Mouse (Mus musculus): ENCODE results near the gene Kif1b. TPM values are rescaled to one million over a fixed set of nuclear protein-coding genes. Genes with fewer than 3 reads are reported as not detected.

The Kif1b gene
- 160 and 164 TPM in 2 replicates for polyA plus RNA-seq (2015; fragmentation: Nextera tagmentation; extraction: Ambion mirVana)

- H3K27me3 ChIP-seq: no peaks in the 10 kb centered on the region
- H3K4me2 ChIP-seq (replicated peaks): peak within 1 kb of the TSS; percentile 89
- H3K4me3 ChIP-seq (replicated peaks): peak within 1 kb of the TSS; percentile 98
- H3K27ac ChIP-seq: peak within 1 kb of the TSS; percentile 99
- no peaks in the 10 kb centered on the region for H3K9me3 ChIP-seq
- under 1% methylated on average over 79 of the region's 79 CpGs for WGBS
- H3K9ac ChIP-seq (replicated peaks): peak within 1 kb of the TSS; percentile 99
- H3K36me3 ChIP-seq: no peaks in the 10 kb centered on the region
- ATAC-seq: peak; percentile 96
- peaks cover 43% of the 10 kb centered on the region for H3K4me1 ChIP-seq (replicated peaks)
Observed at GRCm38 (mm10) chr4:149307596-149308490, at the start of gene Kif1b. Gene Kif1b, minus strand, starts transcription at chr4:149307693.

- peaks cover 97% of the 10 kb centered on the region for H3K36me3 ChIP-seq
- H3K4me1 ChIP-seq (replicated peaks): no peaks in the 10 kb centered on the region
- H3K4me3 ChIP-seq (replicated peaks): no peak overlapping the region
- no peak overlapping the region for H3K4me2 ChIP-seq (replicated peaks)
- H3K27ac ChIP-seq: no peak overlapping the region
- WGBS: 98% methylated on average over 8 of the region's 8 CpGs
- H3K9ac ChIP-seq (replicated peaks): no peak overlapping the region
- no peaks in the 10 kb centered on the region for H3K27me3 ChIP-seq
- H3K9me3 ChIP-seq: no peaks in the 10 kb centered on the region
- no peak for ATAC-seq
Observed at GRCm38 (mm10) chr4:149354671-149355070, 47.2 kb upstream of the Kif1b start.

- no peak overlapping the region for H3K27ac ChIP-seq
- no peaks in the 10 kb centered on the region for H3K27me3 ChIP-seq
- WGBS: 92% methylated on average over 8 of the region's 8 CpGs
Observed at GRCm38 (mm10) chr4:149351596-149352150, 44.2 kb upstream of the Kif1b start.

GRCm38 (mm10) chr4:149348963-149349362 is 41.5 kb upstream of the Kif1b start:
- peaks cover 91% of the 10 kb centered on the region for H3K36me3 ChIP-seq
- H3K4me1 ChIP-seq (replicated peaks): no peaks in the 10 kb centered on the region
- 84% methylated on average over 5 of the region's 5 CpGs for WGBS

More at GRCm38 (mm10) chr4:149351596-149352150, 44.2 kb upstream of the Kif1b start:
- H3K36me3 ChIP-seq: peaks cover 90% of the 10 kb centered on the region
- no peaks in the 10 kb centered on the region for H3K4me1 ChIP-seq (replicated peaks)
- H3K4me2 ChIP-seq (replicated peaks): no peak overlapping the region
- no peaks in the 10 kb centered on the region for H3K9me3 ChIP-seq
- no peak for ATAC-seq
- no peak overlapping the region for H3K9ac ChIP-seq (replicated peaks)
- H3K4me3 ChIP-seq (replicated peaks): no peak overlapping the region

GRCm38 (mm10) chr4:149345873-149346272 is 38.4 kb upstream of the Kif1b start:
- ATAC-seq: no peak
- no peaks in the 10 kb centered on the region for H3K4me1 ChIP-seq (replicated peaks)

More at GRCm38 (mm10) chr4:149348963-149349362, 41.5 kb upstream of the Kif1b start:
- no peak overlapping the region for H3K9ac ChIP-seq (replicated peaks)
- H3K27ac ChIP-seq: no peak overlapping the region
- H3K4me3 ChIP-seq (replicated peaks): no peak overlapping the region
- no peak overlapping the region for H3K4me2 ChIP-seq (replicated peaks)
- H3K9me3 ChIP-seq: no peaks in the 10 kb centered on the region
- ATAC-seq: no peak
- H3K27me3 ChIP-seq: no peaks in the 10 kb centered on the region

GRCm38 (mm10) chr4:149344311-149344710 is 36.8 kb upstream of the Kif1b start:
- H3K9ac ChIP-seq (replicated peaks): no peak overlapping the region
- H3K36me3 ChIP-seq: peaks cover 92% of the 10 kb centered on the region
- no peaks in the 10 kb centered on the region for H3K9me3 ChIP-seq
- no peaks in the 10 kb centered on the region for H3K27me3 ChIP-seq
- H3K27ac ChIP-seq: no peak overlapping the region
- no peaks in the 10 kb centered on the region for H3K4me1 ChIP-seq (replicated peaks)
- no peak overlapping the region for H3K4me2 ChIP-seq (replicated peaks)
- ATAC-seq: no peak
- WGBS: 84% methylated on average over 8 of the region's 8 CpGs
- H3K4me3 ChIP-seq (replicated peaks): no peak overlapping the region

More at GRCm38 (mm10) chr4:149345873-149346272, 38.4 kb upstream of the Kif1b start:
- peaks cover 93% of the 10 kb centered on the region for H3K36me3 ChIP-seq
- no peak overlapping the region for H3K4me3 ChIP-seq (replicated peaks)
- H3K27me3 ChIP-seq: no peaks in the 10 kb centered on the region
- H3K4me2 ChIP-seq (replicated peaks): no peak overlapping the region
- no peaks in the 10 kb centered on the region for H3K9me3 ChIP-seq
- H3K27ac ChIP-seq: no peak overlapping the region
- H3K9ac ChIP-seq (replicated peaks): no peak overlapping the region
- 79% methylated on average over 5 of the region's 5 CpGs for WGBS

- Histone ChIP-seq H3K36me3 (peaks cover 97% of the 10 kb centered on the region), H3K4me2 (replicated peaks) (no peak overlapping the region), H3K9me3 (no peaks in the 10 kb centered on the region), H3K27ac (no peak overlapping the region), H3K4me3 (replicated peaks) (no peak overlapping the region), H3K27me3 (no peaks in the 10 kb centered on the region), H3K9ac (replicated peaks) (no peak overlapping the region), H3K4me1 (replicated peaks) (no peaks in the 10 kb centered on the region)
- no peak for ATAC-seq
- WGBS: 73% methylated on average over 2 of the region's 2 CpGs
Observed at GRCm38 (mm10) chr4:149340680-149341079, 33.2 kb upstream of the Kif1b start.

GRCm38 (mm10) chr4:149339426-149340214 is 32.1 kb upstream of the Kif1b start:
- Histone ChIP-seq H3K4me3 (replicated peaks) (no peak overlapping the region), H3K4me2 (replicated peaks) (no peak overlapping the region), H3K4me1 (replicated peaks) (no peaks in the 10 kb centered on the region), H3K27ac (no peak overlapping the region), H3K27me3 (no peaks in the 10 kb centered on the region), H3K9ac (replicated peaks) (no peak overlapping the region), H3K9me3 (no peaks in the 10 kb centered on the region), H3K36me3 (peaks cover 97% of the 10 kb centered on the region)
- no peak for ATAC-seq
- 69% methylated on average over 5 of the region's 5 CpGs for WGBS

GRCm38 (mm10) chr4:149338137-149338536 is 30.6 kb upstream of the Kif1b start:
- Histone ChIP-seq H3K27ac (no peak overlapping the region), H3K9me3 (no peaks in the 10 kb centered on the region), H3K4me3 (replicated peaks) (no peak overlapping the region), H3K4me1 (replicated peaks) (no peaks in the 10 kb centered on the region), H3K36me3 (peaks cover 96% of the 10 kb centered on the region), H3K4me2 (replicated peaks) (no peak overlapping the region), H3K9ac (replicated peaks) (no peak overlapping the region), H3K27me3 (no peaks in the 10 kb centered on the region)
- WGBS: 93% methylated on average over 2 of the region's 2 CpGs
- no peak for ATAC-seq

- no peak overlapping the region for H3K4me3 ChIP-seq (replicated peaks)
- no peak overlapping the region for H3K4me2 ChIP-seq (replicated peaks)
- ATAC-seq: no peak
- no peak overlapping the region for H3K27ac ChIP-seq
- H3K27me3 ChIP-seq: no peaks in the 10 kb centered on the region
- H3K9ac ChIP-seq (replicated peaks): no peak overlapping the region
- no peaks in the 10 kb centered on the region for H3K4me1 ChIP-seq (replicated peaks)
- peaks cover 96% of the 10 kb centered on the region for H3K36me3 ChIP-seq
- no peaks in the 10 kb centered on the region for H3K9me3 ChIP-seq
- WGBS: 94% methylated on average over 9 of the region's 9 CpGs
Observed at GRCm38 (mm10) chr4:149337353-149337752, 29.9 kb upstream of the Kif1b start.

- no peak overlapping the region for H3K27ac ChIP-seq
- H3K9ac ChIP-seq (replicated peaks): no peak overlapping the region
- peaks cover 96% of the 10 kb centered on the region for H3K36me3 ChIP-seq
- no peaks in the 10 kb centered on the region for H3K9me3 ChIP-seq
- no peak overlapping the region for H3K4me3 ChIP-seq (replicated peaks)
- WGBS: 88% methylated on average over 7 of the region's 7 CpGs
- no peak overlapping the region for H3K4me2 ChIP-seq (replicated peaks)
- ATAC-seq: no peak
- no peaks in the 10 kb centered on the region for H3K4me1 ChIP-seq (replicated peaks)
- H3K27me3 ChIP-seq: no peaks in the 10 kb centered on the region
Observed at GRCm38 (mm10) chr4:149336302-149336701, 28.8 kb upstream of the Kif1b start.

- Histone ChIP-seq H3K4me1 (replicated peaks) (no peaks in the 10 kb centered on the region), H3K36me3 (peaks cover 96% of the 10 kb centered on the region), H3K9ac (replicated peaks) (no peak overlapping the region), H3K4me3 (replicated peaks) (no peak overlapping the region), H3K9me3 (no peaks in the 10 kb centered on the region), H3K4me2 (replicated peaks) (no peak overlapping the region), H3K27me3 (no peaks in the 10 kb centered on the region), H3K27ac (no peak overlapping the region)
- no peak for ATAC-seq
- WGBS: 95% methylated on average over 11 of the region's 11 CpGs
Observed at GRCm38 (mm10) chr4:149334881-149335280, 27.4 kb upstream of the Kif1b start.
